Comparison of ENCODE assay signal across 8 mouse cellular contexts in genomic region chr2:150217600-150218362, GRCm38 (mm10). TPM values are rescaled to one million over a fixed set of nuclear protein-coding genes. Genes with fewer than 3 reads are reported as not detected.
DNase-seq lines count a peak whose midpoint lies in the region; ATAC-seq and TF ChIP-seq lines count a peak whose summit lies in the region.
"Not testable (repeated sequence)": the region's sequence is repeated elsewhere in the genome, so short reads cannot be mapped to it uniquely, and the experiment has no call there.

Zfp937 (plus strand) TSS chr2:150218073.

- peak; percentile 44 for DNase-seq in ES-CJ7 (ENCODE audit: low read depth, low spot score)
- DNase-seq in cerebellum, postnatal 10 days: peak; percentile 74 to 85
- DNase-seq in frontal cortex, postnatal 14 days (ENCODE audit: low spot score in 2 of 2): peak; percentile 74 to 80
- DNase-seq in hindbrain, embryonic 11.5 days (ENCODE audit: low spot score): peak; percentile 56
- peak; percentile 79 for DNase-seq in layer of hippocampus, adult 9-10 months (ENCODE audit: low spot score)
- DNase-seq in lung, embryonic 14.5 days: peak; percentile 78
- peak; percentile 44 for DNase-seq in thymus, adult 2 months

- ATAC-seq in hindbrain, embryonic 11.5 days (ENCODE audit: low FRiP score): peak; percentile 100
- ATAC-seq in lung, embryonic 14.5 days (ENCODE audit: insufficient read depth): peak; percentile 100
- peak; percentile 61 for ATAC-seq in neutrophil, adult 5-6 weeks (ENCODE audit: extremely low read depth, insufficient number of reproducible peaks, low FRiP score, poor library complexity, severe bottlenecking)

- not testable (repeated sequence) for TF ChIP-seq POLR2A in thymus, adult 2 months (IDR thresholded peaks at IDR 0.05; ENCODE audit: control insufficient read depth, extremely low read depth, insufficient read depth, low read length, poor library complexity)

- WGBS in hindbrain, embryonic 11.5 days: 2% methylated on average over 15 of the region's 15 CpGs
- under 1% methylated on average over 15 of the region's 15 CpGs for WGBS in lung, embryonic 14.5 days
- WGBS in thymus, adult 2 months: 5% methylated on average over 15 of the region's 15 CpGs

- not testable (repeated sequence) for H3K4me1 ChIP-seq in hindbrain, embryonic 11.5 days (replicated peaks; ENCODE audit: control insufficient read depth, insufficient read depth, low read length); lung, embryonic 14.5 days (ENCODE audit: insufficient read depth); thymus, adult 2 months (replicated peaks; ENCODE audit: control insufficient read depth, insufficient read depth, low read length)

- H3K27ac ChIP-seq in hindbrain, embryonic 11.5 days (ENCODE audit: low read depth, low read length); thymus, adult 2 months (ENCODE audit: control insufficient read depth, insufficient read depth, low read length): not testable (repeated sequence)
- H3K27ac ChIP-seq in lung, embryonic 14.5 days (ENCODE audit: low read depth): 0 out of 2 replicates have a peak within 1 kb of the TSS, but pooled peaks have one; percentile 36

- H3K9ac ChIP-seq in hindbrain, embryonic 11.5 days (ENCODE audit: low read depth, low read length): 0 out of 2 replicates have a peak within 1 kb of the TSS, but pooled peaks have one; percentile 27
- H3K9ac ChIP-seq in lung, embryonic 14.5 days: peak within 1 kb of the TSS; percentile 54

- H3K4me2 ChIP-seq in hindbrain, embryonic 11.5 days (replicated peaks; ENCODE audit: low read depth, low read length): peak within 1 kb of the TSS; percentile 25
- H3K4me2 ChIP-seq in lung, embryonic 14.5 days: peak within 1 kb of the TSS; percentile 50

- H3K4me3 ChIP-seq in hindbrain, embryonic 11.5 days (ENCODE audit: low read depth, low read length): peak within 1 kb of the TSS; percentile 34
- peak within 1 kb of the TSS; percentile 37 for H3K4me3 ChIP-seq in lung, embryonic 14.5 days (ENCODE audit: low read depth, low read length)
- peak within 1 kb of the TSS; percentile 40 for H3K4me3 ChIP-seq in thymus, adult 2 months (ENCODE audit: control insufficient read depth, insufficient read depth, low read length)

- not testable (repeated sequence) for H3K36me3 ChIP-seq in hindbrain, embryonic 11.5 days (ENCODE audit: control insufficient read depth, insufficient read depth, low read length); lung, embryonic 14.5 days (ENCODE audit: insufficient read depth); thymus, adult 2 months (ENCODE audit: control insufficient read depth, insufficient read depth, low read length)

- H3K27me3 ChIP-seq in hindbrain, embryonic 11.5 days (ENCODE audit: control insufficient read depth, insufficient read depth, low read length); lung, embryonic 14.5 days (ENCODE audit: insufficient read depth, low read length); thymus, adult 2 months (ENCODE audit: control insufficient read depth, insufficient read depth, low read length): not testable (repeated sequence)

- not testable (repeated sequence) for TF ChIP-seq CTCF in lung, embryonic 14.5 days (IDR thresholded peaks at IDR 0.05; ENCODE audit: low read depth); thymus, adult 2 months (IDR thresholded peaks at IDR 0.05; ENCODE audit: borderline replicate concordance, control insufficient read depth, extremely low read depth, insufficient read depth, low read length, poor library complexity)

- H3K9me3 ChIP-seq in hindbrain, embryonic 11.5 days (ENCODE audit: control insufficient read depth, low read length); lung, embryonic 14.5 days (ENCODE audit: low read depth, low read length): not testable (repeated sequence)

RNA-seq across cellular contexts. Expression of gene Zfp937, which starts in this region (rescaled TPM):
- polyA plus RNA-seq in hindbrain, embryonic 11.5 days (2014; fragmentation: Nextera tagmentation; extraction: Ambion mirVana): 11.7 and 13.8 TPM in 2 replicates
- polyA plus RNA-seq in lung, embryonic 14.5 days (2014; fragmentation: Nextera tagmentation; extraction: Ambion mirVana): 10.0 and 12.4 TPM in 2 replicates
- 1.7 and 3.4 TPM in 2 replicates for total RNA-seq in neutrophil, adult 5-6 weeks (2017)
- 0.11 and 0.19 TPM in 2 replicates for polyA plus RNA-seq in thymus, adult 2 months (2012; rRNA removed)

Comparison
In these comparisons a context has a peak if more than half of its experiments do, and no peak if none do; other contexts are left out.
1. Peak in DNase-seq and H3K4me3 ChIP-seq in thymus, adult 2 months; RNA of the gene not detected or under 1 TPM.